Mouse (Mus musculus): ENCODE measurements around the gene Ivd. TPM values are rescaled to one million over a fixed set of nuclear protein-coding genes. Genes with fewer than 3 reads are reported as not detected.

Ivd gene
- polyA plus RNA-seq, 1 experiment: 19.9 TPM

- WGBS: 91% methylated on average over 6 of the region's 6 CpGs
- Histone ChIP-seq H3K4me3 (replicated peaks; ENCODE audit: control insufficient read depth, low read depth, low read length) (no peak overlapping the region), H3K4me1 (ENCODE audit: control insufficient read depth, insufficient read depth, low read length) (no peaks in the 10 kb centered on the region; the same call in 1 of the 2 replicates), H3K27ac (ENCODE audit: control insufficient read depth, insufficient read depth, low read depth, low read length, poor library complexity) (no peak overlapping the region)
- TF ChIP-seq POLR2A (IDR thresholded peaks at IDR 0.05; ENCODE audit: borderline replicate concordance, control insufficient read depth, low read depth, low read length) (no peak), CTCF (IDR thresholded peaks at IDR 0.05; ENCODE audit: control insufficient read depth, insufficient read depth, low read length) (no peak)
These were observed 26.6 kb upstream of the Ivd start for GRCm38 (mm10) chr2:118835115-118835514.

DNA sequence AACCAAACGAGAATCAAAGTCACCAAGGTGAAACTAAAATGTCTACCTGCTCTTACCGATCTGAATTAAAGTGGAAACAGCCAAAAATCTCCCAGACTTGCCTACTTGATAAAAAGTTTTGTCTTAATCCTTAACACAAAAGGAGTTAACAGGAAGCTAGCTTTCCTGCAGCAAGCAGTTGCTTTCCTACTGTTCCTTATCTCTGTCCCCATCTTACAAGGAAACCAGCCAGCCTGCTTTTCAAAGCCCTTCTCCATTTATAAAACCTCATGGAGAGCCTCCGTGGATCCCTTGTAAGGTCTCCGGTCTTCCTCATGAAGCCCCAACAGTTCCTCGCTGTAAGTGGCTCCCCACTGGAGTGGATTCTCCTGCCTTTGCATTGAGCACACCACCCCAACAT, 23.4 kb upstream of the Ivd start:
- no peak for TF ChIP-seq CTCF (IDR thresholded peaks at IDR 0.05; ENCODE audit: control insufficient read depth, insufficient read depth, low read length)
- TF ChIP-seq POLR2A (IDR thresholded peaks at IDR 0.05; ENCODE audit: borderline replicate concordance, control insufficient read depth, low read depth, low read length): no peak
- Histone ChIP-seq H3K4me3 (replicated peaks; ENCODE audit: control insufficient read depth, low read depth, low read length) (no peak overlapping the region), H3K4me1 (ENCODE audit: control insufficient read depth, insufficient read depth, low read length) (no peaks in the 10 kb centered on the region; the same call in 1 of the 2 replicates), H3K27ac (ENCODE audit: control insufficient read depth, insufficient read depth, low read depth, low read length, poor library complexity) (no peak overlapping the region)
- 28% methylated on average over 5 of the region's 5 CpGs for WGBS

DNA sequence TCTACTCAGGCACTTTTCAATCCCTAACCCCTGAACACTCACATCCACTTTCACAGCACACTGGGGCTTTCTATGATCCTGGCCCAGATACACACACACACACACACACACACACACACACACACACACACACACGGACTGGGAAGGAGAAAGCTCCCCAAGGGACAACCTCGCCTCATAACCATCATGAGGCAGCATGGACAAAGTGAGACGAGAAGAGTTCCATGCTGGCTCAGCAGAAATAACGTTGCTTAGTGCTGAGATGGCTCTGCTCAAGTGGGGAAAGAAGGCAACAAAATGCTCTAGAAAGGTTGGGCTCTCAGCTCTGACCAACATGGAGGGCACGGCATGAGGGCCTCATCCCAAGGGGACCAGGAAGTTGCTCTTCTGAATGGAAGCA, 20.6 kb upstream of the Ivd start:
- no peak for TF ChIP-seq POLR2A (IDR thresholded peaks at IDR 0.05; ENCODE audit: borderline replicate concordance, control insufficient read depth, low read depth, low read length)
- WGBS: 69% methylated on average over 5 of the region's 5 CpGs
- Histone ChIP-seq H3K4me1 (ENCODE audit: control insufficient read depth, insufficient read depth, low read length) (no peaks in the 10 kb centered on the region), H3K27ac (ENCODE audit: control insufficient read depth, insufficient read depth, low read depth, low read length, poor library complexity) (no peak overlapping the region), H3K4me3 (replicated peaks; ENCODE audit: control insufficient read depth, low read depth, low read length) (no peak overlapping the region)

GRCm38 (mm10) chr2:118841774-118842173, 20.0 kb upstream of the Ivd start:
- no peaks in the 10 kb centered on the region for H3K4me1 ChIP-seq (ENCODE audit: control insufficient read depth, insufficient read depth, low read length)
- H3K4me3 ChIP-seq (replicated peaks; ENCODE audit: control insufficient read depth, low read depth, low read length): no peak overlapping the region
- TF ChIP-seq CTCF (IDR thresholded peaks at IDR 0.05; ENCODE audit: control insufficient read depth, insufficient read depth, low read length) (no peak), POLR2A (IDR thresholded peaks at IDR 0.05; ENCODE audit: borderline replicate concordance, control insufficient read depth, low read depth, low read length) (no peak)
- WGBS: 45% methylated on average over 4 of the region's 4 CpGs
- no peak overlapping the region for H3K27ac ChIP-seq (ENCODE audit: control insufficient read depth, insufficient read depth, low read depth, low read length, poor library complexity)

DNA sequence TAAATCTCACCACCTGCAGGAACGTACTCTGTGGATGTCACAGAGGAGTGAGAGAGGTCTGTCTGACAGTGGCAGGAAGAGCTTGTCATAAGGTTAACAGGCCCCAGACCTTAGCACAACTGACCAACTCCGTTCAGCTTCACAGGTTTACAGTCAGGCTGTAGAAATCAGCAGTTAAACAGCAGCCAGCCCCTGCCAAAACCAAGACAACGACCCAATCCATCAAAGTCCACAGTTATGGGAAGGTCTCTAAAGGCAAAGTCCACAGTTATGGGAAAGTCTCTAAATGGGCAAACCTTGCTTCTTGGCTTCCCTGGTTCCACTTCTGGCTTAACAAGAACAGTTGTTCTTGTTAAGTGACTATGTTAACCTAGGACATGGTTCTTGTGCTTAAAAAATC, 17.3 kb upstream of the Ivd start:
- H3K27ac ChIP-seq (ENCODE audit: control insufficient read depth, insufficient read depth, low read depth, low read length, poor library complexity): no peak overlapping the region
- no peaks in the 10 kb centered on the region for H3K4me1 ChIP-seq (ENCODE audit: control insufficient read depth, insufficient read depth, low read length)
- no peak overlapping the region for H3K4me3 ChIP-seq (replicated peaks; ENCODE audit: control insufficient read depth, low read depth, low read length)
- TF ChIP-seq CTCF (IDR thresholded peaks at IDR 0.05; ENCODE audit: control insufficient read depth, insufficient read depth, low read length) (no peak), POLR2A (IDR thresholded peaks at IDR 0.05; ENCODE audit: borderline replicate concordance, control insufficient read depth, low read depth, low read length) (no peak)
- 81% methylated on average over 3 of the region's 3 CpGs for WGBS

DNA sequence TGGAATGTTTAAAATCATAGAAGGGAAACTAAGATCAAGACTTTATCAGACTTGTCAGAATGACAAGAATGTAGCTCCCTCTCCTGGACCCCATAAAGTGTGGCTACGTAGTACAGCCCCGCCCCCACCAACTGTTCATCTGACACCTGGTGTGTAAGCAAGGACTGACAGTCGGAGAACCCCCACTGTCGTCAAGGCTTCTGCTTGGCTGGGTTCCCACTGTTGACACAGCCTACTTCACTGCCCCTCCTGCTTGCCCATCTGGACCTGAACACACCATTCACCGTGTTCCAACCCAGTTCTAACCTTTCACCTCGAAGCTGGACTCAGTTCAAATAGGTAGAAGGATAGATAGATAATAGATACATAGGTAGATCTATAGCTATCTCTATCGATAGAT, 15.5 kb upstream of the Ivd start:
- Histone ChIP-seq H3K27ac (ENCODE audit: control insufficient read depth, insufficient read depth, low read depth, low read length, poor library complexity) (no peak overlapping the region), H3K4me3 (replicated peaks; ENCODE audit: control insufficient read depth, low read depth, low read length) (no peak overlapping the region), H3K4me1 (ENCODE audit: control insufficient read depth, insufficient read depth, low read length) (no peaks in the 10 kb centered on the region)
- 41% methylated on average over 7 of the region's 7 CpGs for WGBS
- TF ChIP-seq CTCF (IDR thresholded peaks at IDR 0.05; ENCODE audit: control insufficient read depth, insufficient read depth, low read length) (no peak), POLR2A (IDR thresholded peaks at IDR 0.05; ENCODE audit: borderline replicate concordance, control insufficient read depth, low read depth, low read length) (no peak)

DNA sequence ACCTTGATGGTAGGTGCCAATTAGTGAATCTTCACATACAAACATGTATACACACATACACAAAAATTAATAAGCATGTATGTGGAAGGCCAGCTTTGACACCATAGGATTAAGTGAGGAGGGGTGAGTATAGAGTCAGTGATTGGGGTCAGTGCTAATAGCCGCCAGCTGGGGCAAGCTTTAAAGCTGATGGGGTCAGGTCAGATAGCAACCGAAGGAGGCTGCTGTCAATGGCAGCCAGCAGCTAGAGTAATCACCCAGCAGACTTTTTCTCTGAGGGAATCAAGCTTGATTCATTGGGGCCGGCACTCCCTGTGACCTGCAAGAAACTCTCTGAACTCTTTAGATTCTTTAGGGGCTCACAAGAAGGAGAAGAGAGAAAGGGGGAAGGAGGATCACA, 10.0 kb upstream of the Ivd start:
- Histone ChIP-seq H3K27ac (ENCODE audit: control insufficient read depth, insufficient read depth, low read depth, low read length, poor library complexity) (no peak overlapping the region), H3K4me1 (ENCODE audit: control insufficient read depth, insufficient read depth, low read length) (no peaks in the 10 kb centered on the region), H3K4me3 (replicated peaks; ENCODE audit: control insufficient read depth, low read depth, low read length) (no peak overlapping the region)
- 85% methylated on average over 3 of the region's 3 CpGs for WGBS
- TF ChIP-seq CTCF (IDR thresholded peaks at IDR 0.05; ENCODE audit: control insufficient read depth, insufficient read depth, low read length) (no peak), POLR2A (IDR thresholded peaks at IDR 0.05; ENCODE audit: borderline replicate concordance, control insufficient read depth, low read depth, low read length) (no peak)

DNA sequence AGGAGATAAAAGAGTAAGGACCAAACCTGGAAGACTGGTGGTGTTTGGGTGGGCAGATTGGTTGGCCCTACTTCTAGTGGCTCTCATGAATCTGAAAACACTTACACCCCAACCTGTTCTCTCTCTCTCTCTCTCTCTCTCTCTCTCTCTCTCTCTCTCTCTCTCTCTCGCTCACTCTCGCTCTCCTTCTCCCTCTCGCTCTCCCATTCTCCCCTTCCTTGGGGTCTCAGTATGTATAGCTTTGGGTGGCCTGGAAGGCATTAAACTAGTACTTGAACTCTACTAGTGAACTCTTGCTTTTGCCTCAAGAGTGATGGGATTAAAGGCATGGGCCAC, 554 bp downstream of the Ivd start:
- peak overlapping the region; percentile 62 for H3K27ac ChIP-seq (ENCODE audit: control insufficient read depth, insufficient read depth, low read depth, low read length, poor library complexity)
- peak overlapping the region; percentile 68 for H3K4me3 ChIP-seq (replicated peaks; ENCODE audit: control insufficient read depth, low read depth, low read length)
- WGBS: 77% methylated on average over 3 of the region's 3 CpGs
- TF ChIP-seq POLR2A (IDR thresholded peaks at IDR 0.05; ENCODE audit: borderline replicate concordance, control insufficient read depth, low read depth, low read length) (no peak), CTCF (IDR thresholded peaks at IDR 0.05; ENCODE audit: control insufficient read depth, insufficient read depth, low read length) (no peak)
- no peaks in the 10 kb centered on the region for H3K4me1 ChIP-seq (ENCODE audit: control insufficient read depth, insufficient read depth, low read length)

- TF ChIP-seq CTCF (IDR thresholded peaks at IDR 0.05; ENCODE audit: control insufficient read depth, insufficient read depth, low read length) (no peak), POLR2A (IDR thresholded peaks at IDR 0.05; ENCODE audit: borderline replicate concordance, control insufficient read depth, low read depth, low read length) (no peak)
- no peak overlapping the region for H3K4me3 ChIP-seq (replicated peaks; ENCODE audit: control insufficient read depth, low read depth, low read length)
- no peak overlapping the region for H3K27ac ChIP-seq (ENCODE audit: control insufficient read depth, insufficient read depth, low read depth, low read length, poor library complexity)
- no peaks in the 10 kb centered on the region for H3K4me1 ChIP-seq (ENCODE audit: control insufficient read depth, insufficient read depth, low read length)
- WGBS: 81% methylated on average over 3 of the region's 3 CpGs
These were observed 8.8 kb downstream of the Ivd start for GRCm38 (mm10) chr2:118870601-118871000.
